Mouse (Mus musculus) inflammation-experienced regulatory T-cells (primary cell): ENCODE measurements around the gene Nup62cl. TPM values are rescaled to one million over a fixed set of nuclear protein-coding genes. Genes with fewer than 3 reads are reported as not detected.

Experiments used
- polyA plus RNA-seq, 2 experiments: library from polyadenylated mRNA; unstranded; fragments of 100-300 nt; shearing (Covaris generic); gene quantifications; one replicate each; pipeline ENCODE4 v1.2.1; 2017

Gene Nup62cl
- polyA plus RNA-seq, result under 1 TPM in 1 of 2 experiments, not detected in 1; 0.84 TPM

GRCm38 (mm10) chrX:140062135-140062975 lies at the start of gene Nup62cl, which contains the start of gene Pih1h3b:
Nup62cl (minus strand) TSS chrX:140062712.
Pih1h3b (plus strand) TSS chrX:140062879.

GRCm38 (mm10) chrX:139997740-139998690 lies 64.5 kb downstream of the Nup62cl start, which contains the start of gene Rbm41:
Rbm41 (minus strand) TSS chrX:139998595.

Other genes with a start within 250 kb of the Nup62cl start
- 1 to 10 TPM in 1 of 2 experiments, under 1 TPM in 1; 0.27 to 1.5 TPM for gene Morc4, start 191.0 kb downstream of the Nup62cl start, polyA plus RNA-seq
- 1 to 10 TPM; 6.3 to 7.9 TPM for gene Rbm41, start 64.1 kb downstream of the Nup62cl start, polyA plus RNA-seq
- not detected for gene Pih1h3b, start 167 bp upstream of the Nup62cl start, polyA plus RNA-seq